Mouse (Mus musculus) bone marrow, adult 2 months (tissue): Measurements from ENCODE around the gene Smc1b. TPM values are rescaled to one million over a fixed set of nuclear protein-coding genes. Genes with fewer than 3 reads are reported as not detected.
"Not testable (repeated sequence)": the region's sequence is repeated elsewhere in the genome, so short reads cannot be mapped to it uniquely, and the experiment has no call there.

Experiments
- H3K27ac ChIP-seq: fragments of 200-500 bp; 2 replicates; pipeline ENCODE4 v1.5.1; 2012; ENCODE audit warnings: low read depth, mild to moderate bottlenecking, control low read depth, inconsistent platforms, low read length; ENCODE audit not compliant: control insufficient read depth, poor library complexity, insufficient read depth
- H3K4me1 ChIP-seq: fragments of 200-500 bp; 2 replicates; pipeline ENCODE4 v1.6.1; 2011; ENCODE audit warnings: low read length; ENCODE audit not compliant: control insufficient read depth, insufficient read depth
- H3K4me3 ChIP-seq: fragments of 200-500 bp; replicated peaks from 2 replicates; pipeline ENCODE3; 2011; ENCODE audit warnings: mild to moderate bottlenecking, low read depth, low read length, control low read depth; ENCODE audit not compliant: control insufficient read depth
- CTCF ChIP-seq: fragments of 200-500 bp; IDR thresholded peaks from 2 replicates; pipeline ENCODE4 v1.5.1; 2011; ENCODE audit warnings: low read length, control low read depth; ENCODE audit not compliant: control insufficient read depth, insufficient read depth
- POLR2A ChIP-seq: fragments of 200-500 bp; IDR thresholded peaks from 2 replicates; pipeline ENCODE4 v1.6.1; 2011; ENCODE audit warnings: low read depth, mild to moderate bottlenecking, control low read depth, low read length, borderline replicate concordance; ENCODE audit not compliant: control insufficient read depth
- WGBS: fragments of 180-500 bp; shearing (Covaris S2); methylation state at CpG from one replicate; pipeline ENCODE4 v1.1.7; 2018; 5-methylcytosine and 5-hydroxymethylcytosine counted together
- polyA plus RNA-seq: library from polyadenylated mRNA; stranded (reverse); fragments of >200 nt; gene quantifications from 2 replicates; pipeline ENCODE4 v1.2.4, GENCODE M21; 2011; ENCODE audit warnings: low replicate concordance; ENCODE audit not compliant: missing spikeins, insufficient read depth, insufficient read length

The Smc1b gene
- polyA plus RNA-seq, 1 experiment, result 0.62 TPM

DNA sequence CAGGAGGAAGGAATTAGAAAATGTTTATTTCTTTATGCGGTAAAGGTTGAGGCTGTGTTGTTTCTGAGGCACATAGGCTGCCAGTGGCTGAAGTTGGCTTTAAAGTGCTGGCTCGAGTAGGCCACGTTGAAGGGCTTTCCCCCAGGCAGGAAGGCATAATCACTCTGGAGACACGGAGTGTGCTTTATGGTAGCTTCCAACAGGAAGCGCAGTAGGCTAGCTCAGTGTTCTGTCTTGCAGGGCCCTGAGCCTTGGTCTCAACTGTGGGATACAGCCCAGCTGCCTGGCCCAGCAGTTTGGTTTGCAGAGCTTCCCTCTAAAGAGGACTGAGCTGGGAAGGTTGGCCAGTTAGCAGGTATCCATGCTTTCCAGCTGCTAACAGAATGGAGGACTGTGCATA lies 88.6 kb downstream of the Smc1b start:
- H3K27ac ChIP-seq, result no peak overlapping the region

DNA sequence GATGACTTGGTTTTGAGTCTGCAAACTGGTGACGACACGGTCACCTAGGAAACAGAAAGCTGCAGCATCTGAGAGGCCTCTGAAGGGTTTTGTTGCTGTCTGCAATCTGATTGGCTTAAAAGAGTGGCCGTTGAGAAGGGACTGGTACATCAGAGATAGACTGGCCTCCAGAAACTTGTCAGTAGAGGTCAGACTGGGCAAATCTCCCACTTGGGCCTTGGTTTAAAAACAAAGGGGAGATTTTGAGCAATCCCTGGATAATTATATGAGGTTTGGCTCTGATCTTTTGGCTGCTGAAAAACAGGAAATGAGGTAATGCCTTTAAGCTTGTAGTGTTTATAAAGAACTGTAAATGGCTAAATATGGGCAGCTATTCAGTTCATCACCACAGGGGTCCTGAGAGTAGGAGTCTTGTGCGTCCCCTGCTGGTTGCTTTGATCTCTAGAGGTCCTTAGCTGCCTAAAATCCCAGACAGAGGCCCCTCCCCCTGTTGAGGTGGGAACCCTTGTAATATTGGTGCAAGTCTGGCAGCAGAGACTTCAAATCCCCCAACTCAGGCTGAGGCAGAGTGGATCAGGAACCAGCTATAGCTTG lies 89.3 kb downstream of the Smc1b start:
- Histone ChIP-seq H3K27ac (no peak overlapping the region), H3K4me3 (no peak overlapping the region), H3K4me1 (peaks cover 1% of the 10 kb centered on the region; the same call in 1 of the 2 replicates)
- 26% methylated on average over 4 of the region's 4 CpGs for WGBS
- TF ChIP-seq CTCF (peak; percentile 46), POLR2A (no peak)

More for the DNA sequence above, 88.6 kb downstream of the Smc1b start:
- H3K4me3 ChIP-seq, result no peak overlapping the region
- WGBS, result 61% methylated on average over 5 of the region's 5 CpGs
- H3K4me1 ChIP-seq, result no peaks in the 10 kb centered on the region; the same call in 1 of the 2 replicates
- TF ChIP-seq POLR2A (no peak), CTCF (no peak)

DNA sequence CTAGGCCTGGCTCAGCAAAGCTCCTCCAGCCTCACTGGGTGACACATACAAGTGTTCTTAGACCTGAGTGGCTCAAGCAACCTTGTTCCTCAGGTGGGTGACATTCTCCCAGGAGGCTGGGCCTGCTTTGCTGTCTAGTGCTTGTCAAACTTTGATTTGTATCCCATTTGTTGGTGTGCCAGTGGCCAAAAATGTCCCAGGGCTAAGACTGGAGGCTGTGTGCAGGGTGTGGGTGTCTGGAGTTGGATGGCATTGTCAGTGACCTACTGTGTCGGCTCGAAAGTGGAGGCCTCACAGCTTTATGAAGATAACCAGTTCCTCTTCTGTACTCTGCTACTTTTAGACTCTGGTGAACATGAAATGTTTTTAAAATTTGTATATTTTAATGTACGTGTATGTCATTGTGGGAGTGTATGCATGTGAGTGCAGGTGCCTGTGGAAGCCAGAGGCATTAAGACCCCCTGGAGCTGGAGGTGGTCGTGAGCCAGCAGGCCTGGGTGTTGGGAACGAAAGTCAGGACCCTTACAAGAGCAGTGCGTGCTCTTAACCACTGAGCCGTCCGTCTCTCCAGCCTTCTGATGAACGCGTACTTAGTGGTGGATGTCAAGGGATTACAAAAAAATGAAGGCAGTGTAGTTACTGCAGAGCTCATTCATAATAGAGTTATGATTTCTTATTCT lies 90.1 kb downstream of the Smc1b start:
- H3K4me1 ChIP-seq, result peaks cover 1% of the 10 kb centered on the region; the same call in 1 of the 2 replicates
- H3K27ac ChIP-seq, result no peak overlapping the region
- 79% methylated on average over 10 of the region's 10 CpGs for WGBS
- TF ChIP-seq CTCF (no peak), POLR2A (no peak)
- H3K4me3 ChIP-seq, result no peak overlapping the region

DNA sequence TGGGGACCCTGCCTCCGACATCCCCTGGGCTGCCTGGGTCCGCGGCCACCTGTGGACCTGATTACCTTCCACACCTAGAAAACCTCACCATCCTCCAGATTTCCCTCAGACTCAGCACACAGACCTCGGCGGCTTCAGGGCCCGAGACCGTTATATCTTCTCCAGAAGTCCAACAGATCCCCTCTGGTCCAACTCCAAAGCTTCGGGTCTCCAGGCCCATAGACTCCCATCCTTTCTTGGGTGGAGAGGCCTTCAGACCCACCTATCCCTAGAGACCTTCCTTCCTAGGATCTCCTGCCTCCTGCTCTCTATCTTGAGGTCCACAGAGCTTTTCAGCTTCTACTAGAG lies 94.4 kb downstream of the Smc1b start:
- WGBS, result 5% methylated on average over 8 of the region's 8 CpGs
- TF ChIP-seq POLR2A (no peak), CTCF (no peak)
- H3K4me1 ChIP-seq, result peaks cover 3% of the 10 kb centered on the region
- H3K4me3 ChIP-seq, result peak overlapping the region; percentile 70
- H3K27ac ChIP-seq, result peak overlapping the region; percentile 61; the same call in 1 of the 2 replicates

DNA sequence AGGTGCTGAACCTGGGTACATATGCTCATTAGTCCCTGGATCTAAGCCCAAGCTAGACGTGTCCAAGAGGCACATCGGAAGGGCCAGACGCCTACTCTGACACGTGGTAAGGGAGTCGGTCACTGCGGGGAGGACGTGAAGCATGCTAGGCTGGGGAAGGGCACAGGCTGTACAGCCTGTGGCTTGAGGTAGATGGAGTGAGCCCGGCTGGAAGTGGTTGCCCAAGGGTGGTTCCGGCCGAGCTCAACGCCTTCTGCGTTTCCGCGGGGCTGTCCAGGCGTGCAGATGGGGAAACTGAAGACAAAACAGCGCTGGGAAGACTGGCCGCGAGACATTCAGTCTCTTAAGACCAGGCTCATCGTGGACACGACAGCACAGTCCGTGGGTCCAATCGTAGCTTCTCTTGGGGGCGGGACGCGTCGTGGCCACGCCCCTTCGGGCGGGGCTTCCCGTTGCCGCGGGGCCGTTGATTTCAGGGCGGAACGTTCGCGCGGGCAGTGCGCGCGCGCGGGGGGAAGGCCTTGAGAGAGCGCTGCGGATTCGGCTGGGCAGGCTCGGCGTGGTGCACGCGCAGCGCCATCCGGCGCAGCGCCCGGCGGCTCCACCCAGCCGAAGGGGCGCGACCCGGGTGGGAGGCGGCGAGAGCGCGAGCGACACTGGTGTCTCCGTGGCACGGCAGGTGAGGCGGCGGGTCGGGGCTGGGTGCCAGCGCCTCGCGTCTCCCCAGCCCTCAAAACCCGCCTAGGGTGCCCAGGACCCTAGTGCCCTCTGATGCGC lies 95.0 kb downstream of the Smc1b start:
- TF ChIP-seq POLR2A (peak; percentile 0; the same call in 1 of the 2 replicates), CTCF (0 out of 2 replicates have a peak, but pooled peaks have one; percentile 0)
- peak overlapping the region; percentile 70 for H3K4me3 ChIP-seq
- peak overlapping the region; percentile 61 for H3K27ac ChIP-seq
- under 1% methylated on average over 75 of the region's 75 CpGs for WGBS
- peaks cover 3% of the 10 kb centered on the region for H3K4me1 ChIP-seq

DNA sequence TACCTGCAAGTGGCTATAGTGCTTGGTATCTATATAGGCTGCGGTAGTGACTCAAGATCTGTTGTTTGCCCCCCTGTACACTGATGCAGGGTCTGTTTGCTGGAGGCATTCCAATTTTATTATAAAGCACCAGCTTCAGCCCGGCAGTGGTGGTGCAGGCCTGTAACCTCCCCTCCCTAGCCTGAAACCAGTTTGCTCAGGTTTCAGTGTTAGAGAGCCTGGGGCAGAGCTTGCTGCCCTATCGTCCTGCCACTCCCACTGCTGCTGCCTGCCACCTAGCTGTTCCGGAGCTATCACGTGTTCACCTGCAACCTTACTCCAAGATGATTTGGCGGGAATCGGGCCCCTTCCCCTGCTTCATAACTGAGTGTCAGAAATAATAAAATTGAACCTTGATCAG lies 97.8 kb downstream of the Smc1b start:
- H3K4me1 ChIP-seq, H3K27ac ChIP-seq, H3K4me3 ChIP-seq: not testable (repeated sequence)
- whole genome bisulfite sequencing, result 50% methylated on average over 7 of the region's 7 CpGs

DNA sequence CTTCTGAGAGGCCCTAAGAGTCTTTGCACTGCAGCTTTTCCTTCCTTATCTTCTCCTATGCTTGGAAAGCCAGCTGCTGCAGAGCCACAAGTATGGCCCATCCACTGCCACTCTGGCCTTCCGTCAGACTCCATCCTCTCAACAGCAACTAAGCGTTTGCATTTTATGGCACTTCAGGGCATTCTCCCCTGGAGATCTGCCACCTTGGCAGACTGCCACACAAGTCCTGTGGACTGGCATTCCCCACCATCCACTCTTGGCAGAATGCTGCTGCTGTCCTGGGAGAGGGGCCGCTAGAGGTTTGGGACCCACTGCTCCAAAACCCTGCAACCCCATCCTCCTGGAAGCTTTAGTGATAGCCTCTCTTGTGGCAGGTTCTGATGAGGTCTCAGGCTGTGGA lies 99.9 kb downstream of the Smc1b start:
- 85% methylated on average over 3 of the region's 3 CpGs for WGBS
- H3K27ac ChIP-seq, result no peak overlapping the region
- H3K4me1 ChIP-seq, result peaks cover 2% of the 10 kb centered on the region
- H3K4me3 ChIP-seq, result no peak overlapping the region
- TF ChIP-seq CTCF (no peak), POLR2A (no peak)

DNA sequence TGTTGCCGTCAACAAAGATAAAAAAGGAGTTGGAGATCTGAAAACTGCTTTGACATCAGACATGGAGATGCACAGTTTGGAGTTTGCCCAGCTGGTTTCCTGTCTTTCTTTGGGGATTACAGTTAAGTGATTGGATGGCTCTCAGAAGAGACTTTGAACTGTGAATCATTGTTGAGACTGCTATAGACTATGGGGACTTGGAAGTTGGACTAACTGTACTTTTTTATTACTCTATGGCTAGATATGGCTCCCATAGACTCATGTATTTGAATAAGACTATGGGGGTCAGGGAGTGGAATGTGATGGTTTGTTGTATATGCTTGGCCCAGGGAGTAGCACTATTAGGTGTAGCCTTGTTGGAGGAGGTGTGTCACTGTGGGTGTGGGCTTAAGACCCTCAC lies 101.1 kb downstream of the Smc1b start:
- 75% methylated on average over 1 of the region's 1 CpGs for WGBS
- not testable (repeated sequence) for H3K27ac ChIP-seq, H3K4me1 ChIP-seq, H3K4me3 ChIP-seq

DNA sequence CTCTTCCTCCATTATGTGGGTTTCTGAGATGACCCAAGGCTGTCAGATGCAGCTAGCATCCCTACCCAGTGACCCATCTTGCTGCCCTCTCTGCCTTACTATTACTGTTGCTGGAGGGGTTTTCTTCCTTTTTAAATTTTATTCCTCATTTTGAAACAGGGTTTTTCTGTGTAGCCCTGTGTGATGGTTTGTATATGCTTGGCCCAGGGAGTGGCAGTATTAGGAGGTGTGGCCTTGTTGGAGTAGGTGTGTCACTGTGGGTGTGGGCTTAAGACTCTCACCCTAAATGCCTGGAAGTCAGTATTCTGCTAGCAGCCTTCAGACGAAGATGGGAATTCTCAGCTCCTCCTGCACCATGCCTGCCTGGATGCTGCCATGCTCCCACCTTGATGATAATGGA lies 103.1 kb downstream of the Smc1b start, which contains the start of gene Fam118a:
Gene Fam118a (plus strand): TSS at position 301 of the 400 bp plus-strand sequence.
- WGBS, result 53% methylated on average over 1 of the region's 1 CpGs
- not testable (repeated sequence) for H3K4me3 ChIP-seq, H3K27ac ChIP-seq, H3K4me1 ChIP-seq
